Mouse (Mus musculus): ENCODE results near the gene Casp9. TPM values are rescaled to one million over a fixed set of nuclear protein-coding genes. Genes with fewer than 3 reads are reported as not detected.
"Not testable (repeated sequence)": the region's sequence is repeated elsewhere in the genome, so short reads cannot be mapped to it uniquely, and the experiment has no call there.

Casp9 gene
- total and polyA plus RNA-seq, 2 experiments from 2014 or later = 17.6 to 26.9 TPM

DNA sequence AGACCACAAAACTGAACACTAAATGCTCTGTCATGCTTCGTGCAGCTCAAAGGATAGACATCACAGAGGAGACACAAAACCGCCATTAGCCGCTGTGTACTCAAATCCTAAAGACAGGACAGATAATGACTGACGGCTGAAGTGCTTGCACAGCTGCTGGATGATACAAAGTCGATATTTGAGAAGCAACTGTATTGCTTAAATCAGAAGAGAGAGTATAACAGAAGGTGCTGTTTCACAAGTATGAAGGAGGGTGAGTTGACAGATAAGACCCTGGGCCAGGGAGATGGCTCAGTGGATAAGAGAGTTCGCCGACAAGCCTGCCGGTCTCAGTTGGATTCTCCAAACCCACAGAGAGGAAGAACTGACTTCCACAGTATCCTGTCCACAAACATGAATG lies 21.6 kb upstream of the Casp9 start:
- no peak overlapping the region for H3K9ac ChIP-seq (replicated peaks; ENCODE audit: low read length, poor library complexity, severe bottlenecking)
- no peaks in the 10 kb centered on the region for H3K27me3 ChIP-seq (ENCODE audit: insufficient read depth, low read length)
- H3K4me2 ChIP-seq (ENCODE audit: low read depth, low read length, poor library complexity, severe bottlenecking) = no peak overlapping the region
- no peaks in the 10 kb centered on the region for H3K9me3 ChIP-seq (ENCODE audit: low read length)
- ATAC-seq (ENCODE audit: low FRiP score) (no peak), DNase-seq (ENCODE audit: low spot score) (no peak)
- TF ChIP-seq CTCF (IDR thresholded peaks at IDR 0.05) = no peak
- H3K27ac ChIP-seq (ENCODE audit: low read depth, low read length) = no peak overlapping the region
- 94% methylated on average over 8 of the region's 8 CpGs for WGBS
- no peak overlapping the region for H3K4me3 ChIP-seq (ENCODE audit: low read depth, low read length)
- H3K36me3 ChIP-seq (ENCODE audit: insufficient read depth, low read length) = peaks cover 68% of the 10 kb centered on the region
- H3K4me1 ChIP-seq (ENCODE audit: insufficient read depth, low read length) = no peaks in the 10 kb centered on the region

DNA sequence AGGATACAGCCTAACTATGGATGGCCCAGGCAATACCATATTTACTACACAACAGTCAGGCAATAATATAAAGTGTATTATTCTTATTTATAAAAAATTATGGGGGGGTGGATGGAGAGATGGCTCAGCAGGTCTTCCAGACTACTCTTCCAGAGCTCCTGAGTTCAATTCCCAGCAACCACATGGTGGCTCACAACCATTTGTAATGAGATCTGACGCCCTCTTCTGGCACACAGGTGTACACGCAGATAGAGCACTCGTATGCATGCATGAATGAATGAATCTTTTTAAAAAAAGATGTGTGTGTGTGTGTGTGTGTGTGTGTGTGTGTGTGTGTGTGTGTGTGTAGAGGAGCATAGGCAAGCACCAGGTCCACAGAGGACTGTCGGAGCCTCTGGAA lies 20.4 kb upstream of the Casp9 start:
- H3K9ac ChIP-seq (replicated peaks; ENCODE audit: low read length, poor library complexity, severe bottlenecking); H3K27ac ChIP-seq (ENCODE audit: low read depth, low read length); H3K9me3 ChIP-seq (ENCODE audit: low read length); ATAC-seq (ENCODE audit: low FRiP score); H3K4me1 ChIP-seq (ENCODE audit: insufficient read depth, low read length); H3K4me3 ChIP-seq (ENCODE audit: low read depth, low read length); DNase-seq (ENCODE audit: low spot score); H3K4me2 ChIP-seq (ENCODE audit: low read depth, low read length, poor library complexity, severe bottlenecking); H3K27me3 ChIP-seq (ENCODE audit: insufficient read depth, low read length): not testable (repeated sequence)
- peak; percentile 26; the same call in 1 of the 2 replicates for TF ChIP-seq CTCF (IDR thresholded peaks at IDR 0.05)
- 91% methylated on average over 4 of the region's 4 CpGs for WGBS
- peaks cover 71% of the 10 kb centered on the region for H3K36me3 ChIP-seq (ENCODE audit: insufficient read depth, low read length)

DNA sequence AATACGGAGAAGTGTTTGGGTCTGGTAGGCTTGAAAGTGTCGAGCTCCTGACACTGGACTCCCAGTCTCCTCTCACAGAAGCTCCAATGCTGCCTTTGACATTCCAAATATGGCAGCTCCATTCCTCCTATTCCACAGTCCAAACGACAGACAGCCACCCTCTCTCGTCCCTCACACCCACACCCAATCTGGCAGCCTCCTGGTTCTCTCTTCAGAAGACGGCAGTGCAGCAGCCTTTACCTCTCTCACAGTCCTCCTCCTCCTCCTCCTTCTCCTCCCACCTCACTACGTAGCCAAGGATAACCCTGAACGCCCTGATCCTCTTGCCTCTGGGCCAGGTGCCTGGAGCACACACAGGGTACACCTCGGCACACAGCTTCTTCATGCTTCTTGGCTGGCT lies 13.6 kb upstream of the Casp9 start:
- Histone ChIP-seq H3K4me1 (ENCODE audit: insufficient read depth, low read length) (no peaks in the 10 kb centered on the region), H3K27ac (ENCODE audit: low read depth, low read length) (no peak overlapping the region), H3K36me3 (ENCODE audit: insufficient read depth, low read length) (peaks cover 65% of the 10 kb centered on the region), H3K9me3 (ENCODE audit: low read length) (no peaks in the 10 kb centered on the region), H3K27me3 (ENCODE audit: insufficient read depth, low read length) (no peaks in the 10 kb centered on the region), H3K4me2 (ENCODE audit: low read depth, low read length, poor library complexity, severe bottlenecking) (no peak overlapping the region), H3K4me3 (ENCODE audit: low read depth, low read length) (no peak overlapping the region), H3K9ac (replicated peaks; ENCODE audit: low read length, poor library complexity, severe bottlenecking) (no peak overlapping the region)
- TF ChIP-seq CTCF (IDR thresholded peaks at IDR 0.05) = no peak
- 90% methylated on average over 8 of the region's 8 CpGs for WGBS
- DNase-seq (ENCODE audit: low spot score) (no peak), ATAC-seq (ENCODE audit: low FRiP score) (no peak)

GRCm38 (mm10) chr4:141781201-141781985 lies 12.0 kb upstream of the Casp9 start:
- ATAC-seq (ENCODE audit: low FRiP score) (no peak), DNase-seq (ENCODE audit: low spot score) (no peak)
- 95% methylated on average over 8 of the region's 8 CpGs for WGBS

GRCm38 (mm10) chr4:141784835-141785234 lies 8.6 kb upstream of the Casp9 start:
- H3K9ac ChIP-seq (replicated peaks; ENCODE audit: low read length, poor library complexity, severe bottlenecking) = no peak overlapping the region
- H3K4me3 ChIP-seq (ENCODE audit: low read depth, low read length) = no peak overlapping the region
- no peaks in the 10 kb centered on the region for H3K27me3 ChIP-seq (ENCODE audit: insufficient read depth, low read length)
- 86% methylated on average over 5 of the region's 5 CpGs for WGBS
- no peak for TF ChIP-seq CTCF (IDR thresholded peaks at IDR 0.05)
- H3K36me3 ChIP-seq (ENCODE audit: insufficient read depth, low read length) = peaks cover 43% of the 10 kb centered on the region
- DNase-seq (ENCODE audit: low spot score) = no peak
- H3K27ac ChIP-seq (ENCODE audit: low read depth, low read length) = no peak overlapping the region
- no peak for ATAC-seq (ENCODE audit: low FRiP score)
- no peaks in the 10 kb centered on the region for H3K9me3 ChIP-seq (ENCODE audit: low read length)
- no peaks in the 10 kb centered on the region for H3K4me1 ChIP-seq (ENCODE audit: insufficient read depth, low read length)
- no peak overlapping the region for H3K4me2 ChIP-seq (ENCODE audit: low read depth, low read length, poor library complexity, severe bottlenecking)

More at GRCm38 (mm10) chr4:141781201-141781985, 12.0 kb upstream of the Casp9 start:
- no peaks in the 10 kb centered on the region for H3K9me3 ChIP-seq (ENCODE audit: low read length)
- H3K9ac ChIP-seq (replicated peaks; ENCODE audit: low read length, poor library complexity, severe bottlenecking) = no peak overlapping the region
- H3K4me1 ChIP-seq (ENCODE audit: insufficient read depth, low read length) = no peaks in the 10 kb centered on the region
- no peaks in the 10 kb centered on the region for H3K27me3 ChIP-seq (ENCODE audit: insufficient read depth, low read length)
- no peak overlapping the region for H3K27ac ChIP-seq (ENCODE audit: low read depth, low read length)
- no peak overlapping the region for H3K4me2 ChIP-seq (ENCODE audit: low read depth, low read length, poor library complexity, severe bottlenecking)
- H3K36me3 ChIP-seq (ENCODE audit: insufficient read depth, low read length) = peaks cover 60% of the 10 kb centered on the region
- TF ChIP-seq CTCF (IDR thresholded peaks at IDR 0.05) = no peak
- H3K4me3 ChIP-seq (ENCODE audit: low read depth, low read length) = no peak overlapping the region

GRCm38 (mm10) chr4:141786141-141786540 lies 7.3 kb upstream of the Casp9 start:
- 92% methylated on average over 13 of the region's 13 CpGs for WGBS
- H3K9ac ChIP-seq (replicated peaks; ENCODE audit: low read length, poor library complexity, severe bottlenecking) = no peak overlapping the region
- no peaks in the 10 kb centered on the region for H3K9me3 ChIP-seq (ENCODE audit: low read length)
- H3K4me2 ChIP-seq (ENCODE audit: low read depth, low read length, poor library complexity, severe bottlenecking) = no peak overlapping the region
- no peaks in the 10 kb centered on the region for H3K27me3 ChIP-seq (ENCODE audit: insufficient read depth, low read length)
- H3K36me3 ChIP-seq (ENCODE audit: insufficient read depth, low read length) = peaks cover 39% of the 10 kb centered on the region
- no peak for TF ChIP-seq CTCF (IDR thresholded peaks at IDR 0.05)
- no peak for ATAC-seq (ENCODE audit: low FRiP score)
- no peak overlapping the region for H3K4me3 ChIP-seq (ENCODE audit: low read depth, low read length)
- no peak overlapping the region for H3K27ac ChIP-seq (ENCODE audit: low read depth, low read length)
- H3K4me1 ChIP-seq (ENCODE audit: insufficient read depth, low read length) = no peaks in the 10 kb centered on the region
- no peak for DNase-seq (ENCODE audit: low spot score)
